Mouse (Mus musculus): ENCODE measurements around the gene Uba5. TPM values are rescaled to one million over a fixed set of nuclear protein-coding genes. Genes with fewer than 3 reads are reported as not detected.
A peak's percentile ranks its signal among the peaks of the same experiment; 100 is the strongest.

Gene Uba5
- polyA plus RNA-seq (2014; fragmentation: Nextera tagmentation; extraction: Ambion mirVana) = 42.5 and 49.4 TPM in 2 replicates

GRCm38 (mm10) chr9:104062430-104063243 is at the start of gene Uba5:
TSS of gene Uba5 (minus strand) at chr9:104063134.
- H3K27ac ChIP-seq (ENCODE audit: low read depth, low read length) = peak within 1 kb of the TSS; percentile 62; the same call in 1 of the 2 replicates
- peaks cover 13% of the 10 kb centered on the region for H3K4me1 ChIP-seq (ENCODE audit: control insufficient read depth, insufficient read depth, low read length)
- H3K9me3 ChIP-seq (replicated peaks; ENCODE audit: control insufficient read depth, low read length) = no peaks in the 10 kb centered on the region
- peak within 1 kb of the TSS; percentile 89 for H3K9ac ChIP-seq (ENCODE audit: low read depth, low read length)
- H3K36me3 ChIP-seq (ENCODE audit: control insufficient read depth, insufficient read depth, low read length) = peaks cover 9% of the 10 kb centered on the region; the same call in 1 of the 2 replicates
- no peaks in the 10 kb centered on the region for H3K27me3 ChIP-seq (ENCODE audit: control insufficient read depth, insufficient read depth, low read length)
- WGBS (ENCODE audit: insufficient replicate concordance) = under 1% methylated on average over 59 of the region's 59 CpGs
- peak within 1 kb of the TSS; percentile 87 for H3K4me2 ChIP-seq
- peak; percentile 78 for ATAC-seq (replicated peaks; ENCODE audit: insufficient number of reproducible peaks, low FRiP score, low TSS enrichment)
- H3K4me3 ChIP-seq (ENCODE audit: low read depth, low read length) = peak within 1 kb of the TSS; percentile 99

GRCm38 (mm10) chr9:104109151-104109550 is 46.2 kb upstream of the Uba5 start:
- no peak overlapping the region for H3K4me3 ChIP-seq (ENCODE audit: low read depth, low read length)
- H3K9me3 ChIP-seq (replicated peaks; ENCODE audit: control insufficient read depth, low read length) = 0 out of 2 replicates have a peak, but pooled peaks cover 3% of the 10 kb centered on the region
- ATAC-seq (replicated peaks; ENCODE audit: insufficient number of reproducible peaks, low FRiP score, low TSS enrichment) = no peak
- no peak overlapping the region for H3K9ac ChIP-seq (ENCODE audit: low read depth, low read length)
- no peak overlapping the region for H3K27ac ChIP-seq (ENCODE audit: low read depth, low read length)
- peaks cover 4% of the 10 kb centered on the region; the same call in 1 of the 2 replicates for H3K4me1 ChIP-seq (ENCODE audit: control insufficient read depth, insufficient read depth, low read length)
- no peaks in the 10 kb centered on the region for H3K36me3 ChIP-seq (ENCODE audit: control insufficient read depth, insufficient read depth, low read length)
- WGBS (ENCODE audit: insufficient replicate concordance) = 90% methylated on average over 5 of the region's 5 CpGs
- no peak overlapping the region for H3K4me2 ChIP-seq
- H3K27me3 ChIP-seq (ENCODE audit: control insufficient read depth, insufficient read depth, low read length) = no peaks in the 10 kb centered on the region

- Histone ChIP-seq H3K9ac (ENCODE audit: low read depth, low read length) (no peak overlapping the region), H3K4me3 (ENCODE audit: low read depth, low read length) (no peak overlapping the region), H3K4me1 (ENCODE audit: control insufficient read depth, insufficient read depth, low read length) (peaks cover 4% of the 10 kb centered on the region; the same call in 1 of the 2 replicates), H3K9me3 (replicated peaks; ENCODE audit: control insufficient read depth, low read length) (0 out of 2 replicates have a peak, but pooled peaks cover 3% of the 10 kb centered on the region), H3K4me2 (no peak overlapping the region), H3K27me3 (ENCODE audit: control insufficient read depth, insufficient read depth, low read length) (no peaks in the 10 kb centered on the region), H3K36me3 (ENCODE audit: control insufficient read depth, insufficient read depth, low read length) (no peaks in the 10 kb centered on the region), H3K27ac (ENCODE audit: low read depth, low read length) (no peak overlapping the region)
- WGBS (ENCODE audit: insufficient replicate concordance) = 44% methylated on average over 2 of the region's 2 CpGs
- ATAC-seq (replicated peaks; ENCODE audit: insufficient number of reproducible peaks, low FRiP score, low TSS enrichment) = no peak
Observed at GRCm38 (mm10) chr9:104108571-104109143, 45.7 kb upstream of the Uba5 start.

- H3K27me3 ChIP-seq (ENCODE audit: control insufficient read depth, insufficient read depth, low read length) = no peaks in the 10 kb centered on the region
- no peak overlapping the region for H3K4me3 ChIP-seq (ENCODE audit: low read depth, low read length)
- H3K36me3 ChIP-seq (ENCODE audit: control insufficient read depth, insufficient read depth, low read length) = no peaks in the 10 kb centered on the region
- no peak for ATAC-seq (replicated peaks; ENCODE audit: insufficient number of reproducible peaks, low FRiP score, low TSS enrichment)
- 40% methylated on average over 6 of the region's 6 CpGs for WGBS (ENCODE audit: insufficient replicate concordance)
- 0 out of 2 replicates have a peak, but pooled peaks cover 3% of the 10 kb centered on the region for H3K9me3 ChIP-seq (replicated peaks; ENCODE audit: control insufficient read depth, low read length)
- H3K9ac ChIP-seq (ENCODE audit: low read depth, low read length) = no peak overlapping the region
- H3K4me1 ChIP-seq (ENCODE audit: control insufficient read depth, insufficient read depth, low read length) = peaks cover 4% of the 10 kb centered on the region; the same call in 1 of the 2 replicates
- H3K27ac ChIP-seq (ENCODE audit: low read depth, low read length) = no peak overlapping the region
- H3K4me2 ChIP-seq = no peak overlapping the region
Observed at GRCm38 (mm10) chr9:104107482-104107881, 44.5 kb upstream of the Uba5 start.

GRCm38 (mm10) chr9:104106930-104107329 is 44.0 kb upstream of the Uba5 start:
- ATAC-seq (replicated peaks; ENCODE audit: insufficient number of reproducible peaks, low FRiP score, low TSS enrichment) = no peak
- Histone ChIP-seq H3K4me1 (ENCODE audit: control insufficient read depth, insufficient read depth, low read length) (peaks cover 4% of the 10 kb centered on the region; the same call in 1 of the 2 replicates), H3K36me3 (ENCODE audit: control insufficient read depth, insufficient read depth, low read length) (no peaks in the 10 kb centered on the region), H3K4me3 (ENCODE audit: low read depth, low read length) (no peak overlapping the region), H3K9me3 (replicated peaks; ENCODE audit: control insufficient read depth, low read length) (0 out of 2 replicates have a peak, but pooled peaks cover 3% of the 10 kb centered on the region), H3K4me2 (no peak overlapping the region), H3K27ac (ENCODE audit: low read depth, low read length) (no peak overlapping the region), H3K9ac (ENCODE audit: low read depth, low read length) (no peak overlapping the region), H3K27me3 (ENCODE audit: control insufficient read depth, insufficient read depth, low read length) (no peaks in the 10 kb centered on the region)
- WGBS (ENCODE audit: insufficient replicate concordance) = 68% methylated on average over 9 of the region's 9 CpGs

GRCm38 (mm10) chr9:104104986-104105385 is 42.1 kb upstream of the Uba5 start:
- Histone ChIP-seq H3K9me3 (replicated peaks; ENCODE audit: control insufficient read depth, low read length) (no peaks in the 10 kb centered on the region), H3K9ac (ENCODE audit: low read depth, low read length) (no peak overlapping the region), H3K4me2 (no peak overlapping the region), H3K4me3 (ENCODE audit: low read depth, low read length) (no peak overlapping the region), H3K36me3 (ENCODE audit: control insufficient read depth, insufficient read depth, low read length) (no peaks in the 10 kb centered on the region), H3K27ac (ENCODE audit: low read depth, low read length) (no peak overlapping the region), H3K4me1 (ENCODE audit: control insufficient read depth, insufficient read depth, low read length) (peaks cover 4% of the 10 kb centered on the region; the same call in 1 of the 2 replicates), H3K27me3 (ENCODE audit: control insufficient read depth, insufficient read depth, low read length) (no peaks in the 10 kb centered on the region)
- WGBS (ENCODE audit: insufficient replicate concordance) = 81% methylated on average over 2 of the region's 2 CpGs
- ATAC-seq (replicated peaks; ENCODE audit: insufficient number of reproducible peaks, low FRiP score, low TSS enrichment) = no peak

GRCm38 (mm10) chr9:104102901-104103300 is 40.0 kb upstream of the Uba5 start:
- no peak overlapping the region for H3K4me2 ChIP-seq
- no peak overlapping the region for H3K4me3 ChIP-seq (ENCODE audit: low read depth, low read length)
- 58% methylated on average over 2 of the region's 2 CpGs for WGBS (ENCODE audit: insufficient replicate concordance)
- ATAC-seq (replicated peaks; ENCODE audit: insufficient number of reproducible peaks, low FRiP score, low TSS enrichment) = no peak
- H3K9me3 ChIP-seq (replicated peaks; ENCODE audit: control insufficient read depth, low read length) = no peaks in the 10 kb centered on the region
- H3K4me1 ChIP-seq (ENCODE audit: control insufficient read depth, insufficient read depth, low read length) = peaks cover 4% of the 10 kb centered on the region; the same call in 1 of the 2 replicates
- no peaks in the 10 kb centered on the region for H3K36me3 ChIP-seq (ENCODE audit: control insufficient read depth, insufficient read depth, low read length)
- no peaks in the 10 kb centered on the region for H3K27me3 ChIP-seq (ENCODE audit: control insufficient read depth, insufficient read depth, low read length)
- no peak overlapping the region for H3K27ac ChIP-seq (ENCODE audit: low read depth, low read length)
- no peak overlapping the region for H3K9ac ChIP-seq (ENCODE audit: low read depth, low read length)

- 26% methylated on average over 6 of the region's 6 CpGs for WGBS (ENCODE audit: insufficient replicate concordance)
- H3K27me3 ChIP-seq (ENCODE audit: control insufficient read depth, insufficient read depth, low read length) = no peaks in the 10 kb centered on the region
- H3K4me1 ChIP-seq (ENCODE audit: control insufficient read depth, insufficient read depth, low read length) = peaks cover 2% of the 10 kb centered on the region; the same call in 1 of the 2 replicates
- H3K4me3 ChIP-seq (ENCODE audit: low read depth, low read length) = no peak overlapping the region
- H3K9ac ChIP-seq (ENCODE audit: low read depth, low read length) = no peak overlapping the region
- no peak overlapping the region for H3K27ac ChIP-seq (ENCODE audit: low read depth, low read length)
- H3K9me3 ChIP-seq (replicated peaks; ENCODE audit: control insufficient read depth, low read length) = no peaks in the 10 kb centered on the region
- no peaks in the 10 kb centered on the region for H3K36me3 ChIP-seq (ENCODE audit: control insufficient read depth, insufficient read depth, low read length)
- no peak for ATAC-seq (replicated peaks; ENCODE audit: insufficient number of reproducible peaks, low FRiP score, low TSS enrichment)
- H3K4me2 ChIP-seq = no peak overlapping the region
Observed at GRCm38 (mm10) chr9:104102301-104102700, 39.4 kb upstream of the Uba5 start.

All from heart, embryonic 11.5 days (tissue).